Mouse (Mus musculus) retina, postnatal 1 day (tissue): ENCODE data around the gene Akr1c13.
A peak's percentile ranks its signal among the peaks of the same experiment; 100 is the strongest.

ENCODE experiments used
- DNase-seq: peaks from one replicate; pipeline ENCODE4 v3.0.0-alpha.2; 2012

Akr1c13 gene

DNA sequence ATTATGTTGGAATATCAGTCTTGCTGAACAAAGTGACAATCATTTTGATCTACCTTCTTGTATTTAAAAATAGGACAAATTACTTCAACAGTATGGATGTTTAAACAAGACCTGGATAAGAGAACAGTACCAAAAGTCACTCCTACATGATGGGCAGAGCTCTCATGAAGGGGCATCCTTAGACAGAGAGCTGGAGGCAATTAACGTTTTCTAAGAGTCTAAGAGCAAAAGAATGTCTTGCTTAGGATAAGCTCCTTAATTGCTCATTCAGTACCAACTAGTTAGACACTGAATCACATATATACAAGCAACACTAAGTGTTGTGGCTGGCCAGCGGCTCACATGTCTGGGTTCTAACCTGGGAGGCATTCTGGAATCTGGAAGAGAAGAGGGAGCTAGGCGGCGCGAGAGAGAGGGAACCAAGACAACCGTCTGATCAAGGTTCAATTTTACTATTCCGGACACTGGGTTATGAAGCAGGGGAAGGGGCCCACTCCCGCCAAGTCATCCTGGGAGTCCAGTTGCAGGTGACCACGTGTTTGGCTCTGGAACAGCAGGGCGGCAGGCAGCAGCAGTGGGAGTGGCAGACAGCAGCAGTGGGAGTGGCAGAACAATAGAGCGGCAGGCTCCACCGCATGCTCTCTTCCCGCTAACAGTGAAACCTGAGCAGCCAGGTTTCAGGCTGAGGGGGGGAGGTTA, 54.1 kb downstream of the Akr1c13 start:
- peak; percentile 57 for DNase-seq

GRCm38 (mm10) chr13:4249347-4249746, 58.4 kb downstream of the Akr1c13 start:
- no peak for DNase-seq
